Mouse (Mus musculus) ES-Bruce4 (cell line): ENCODE results near the gene Stim2.

Experiments
- CTCF ChIP-seq: IDR thresholded peaks from one replicate; pipeline ENCODE4 v1.8.1; 2011; ENCODE audit warnings: low read depth, low read length
- POLR2A ChIP-seq: IDR thresholded peaks from one replicate; pipeline ENCODE4 v1.8.1; 2011; ENCODE audit warnings: low read length; ENCODE audit not compliant: insufficient read depth

- TF ChIP-seq POLR2A (no peak), CTCF (no peak)
These were observed 603 bp downstream of the Stim2 start for GRCm38 (mm10) chr5:53998743-53999460.
